Mouse (Mus musculus) granulocyte monocyte progenitor cell, adult 5-6 weeks (primary cell): Measurements from ENCODE around the gene Gm31571. TPM values are rescaled to one million over a fixed set of nuclear protein-coding genes. Genes with fewer than 3 reads are reported as not detected.
"Not testable (repeated sequence)": the region's sequence is repeated elsewhere in the genome, so short reads cannot be mapped to it uniquely, and the experiment has no call there.

ENCODE experiments used
- ATAC-seq: replicated peaks from 2 replicates; pipeline ENCODE4 v1.8.0; 2016; ENCODE audit warnings: mild to moderate bottlenecking, moderate TSS enrichment, inconsistent platforms; ENCODE audit not compliant: poor library complexity, severe bottlenecking
- total RNA-seq, 2 experiments: library from RNA; stranded (forward) in 1 of 2; stranded (reverse) in 1 of 2; fragments of 200-712, 200-1000 nt in 1 of 2; fragments of >200 nt in 1 of 2; fragmentation: Nextera tagmentation in 1 of 2; gene quantifications; 2 replicates each; pipeline ENCODE4 v1.2.3; 2014 to 2017

Gm31571 gene
- total RNA-seq (2014; fragmentation: Nextera tagmentation) (not detected in 2 replicates), total RNA-seq (2017) (not detected in 2 replicates)

GRCm38 (mm10) chrY:22051253-22051652 is at the start of gene Gm31571:
Gm31571 (minus strand) TSS chrY:22051353.
- not testable (repeated sequence) for ATAC-seq
